Mouse (Mus musculus): ENCODE results near the gene Cog8. TPM values are rescaled to one million over a fixed set of nuclear protein-coding genes. Genes with fewer than 3 reads are reported as not detected.
"Not testable (repeated sequence)": the region's sequence is repeated elsewhere in the genome, so short reads cannot be mapped to it uniquely, and the experiment has no call there.

Gene Cog8
- polyA plus RNA-seq, 1 experiment from 2014 or later: 31.1 TPM

DNA sequence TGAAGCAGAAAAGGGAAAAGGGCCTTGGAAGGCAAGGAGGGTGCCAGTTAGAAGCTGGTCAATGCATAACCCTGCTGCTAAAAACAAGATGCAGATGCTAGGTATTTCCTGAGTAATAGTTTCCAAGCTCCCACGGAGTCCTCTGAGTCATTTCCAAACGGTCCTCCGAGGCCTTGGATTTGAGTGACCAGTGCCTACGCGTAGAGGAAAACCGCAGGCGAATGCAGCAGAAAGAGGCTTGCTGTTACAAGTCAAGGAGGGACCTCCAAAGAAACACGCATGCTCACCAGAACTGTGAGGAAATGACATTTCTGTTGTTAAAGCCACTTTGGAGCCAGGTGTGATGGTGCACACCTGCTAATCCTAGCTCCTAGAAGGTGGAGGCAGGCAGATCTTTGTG is 33.0 kb downstream of the Cog8 start:
- no peak for ATAC-seq
- in situ Hi-C loops (cut with MboI; ENCODE audit: low pct_unique_long_range_greater_than_20kb): no loop called here
- POLR2A ChIA-PET: interaction anchor here (1.2 kb wide), 1 partner anchor 26 kb away, joined by 4 read pairs; no protein-coding TSS in a partner anchor
- DNase-seq (ENCODE audit: low read depth, low spot score): no peak
- CTCF ChIA-PET: interaction anchor here (1.6 kb wide), 1 partner anchor 22 kb away, joined by 3 read pairs; no protein-coding TSS in a partner anchor
- H3K27me3 ChIP-seq: no peaks in the 10 kb centered on the region
- TF ChIP-seq CTCF (IDR thresholded peaks at IDR 0.05): no peak

DNA sequence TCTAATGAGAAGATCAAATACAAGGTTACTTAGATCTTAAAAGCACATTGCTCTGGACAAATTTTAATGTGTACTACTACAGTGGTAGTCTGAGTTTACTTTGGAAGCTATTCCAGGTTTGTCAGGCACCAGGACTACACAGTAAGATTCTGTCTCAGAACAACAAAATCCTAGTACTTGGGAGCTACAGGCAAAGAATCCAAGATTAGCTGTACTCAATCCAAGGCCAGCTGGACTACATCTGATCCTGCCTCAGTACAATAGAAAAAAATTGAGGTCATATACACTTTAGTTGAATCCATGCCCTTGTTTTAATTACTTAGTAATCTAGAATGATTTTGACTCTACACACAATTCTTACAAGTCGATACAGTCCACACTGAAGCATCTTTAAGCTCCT is 41.6 kb downstream of the Cog8 start:
- ChIA-PET CTCF (interaction anchor here (1.0 to 4.9 kb wide), 3 partner anchors 12 to 297 kb away, joined by 3 to 22 read pairs (median 4); no protein-coding TSS in a partner anchor), POLR2A (no interaction called here)
- in situ Hi-C loops (cut with MboI; ENCODE audit: low pct_unique_long_range_greater_than_20kb): no loop called here
- no peak for DNase-seq (ENCODE audit: low read depth, low spot score)
- no peak for TF ChIP-seq CTCF (IDR thresholded peaks at IDR 0.05)
- no peaks in the 10 kb centered on the region for H3K27me3 ChIP-seq
- no peak for ATAC-seq

DNA sequence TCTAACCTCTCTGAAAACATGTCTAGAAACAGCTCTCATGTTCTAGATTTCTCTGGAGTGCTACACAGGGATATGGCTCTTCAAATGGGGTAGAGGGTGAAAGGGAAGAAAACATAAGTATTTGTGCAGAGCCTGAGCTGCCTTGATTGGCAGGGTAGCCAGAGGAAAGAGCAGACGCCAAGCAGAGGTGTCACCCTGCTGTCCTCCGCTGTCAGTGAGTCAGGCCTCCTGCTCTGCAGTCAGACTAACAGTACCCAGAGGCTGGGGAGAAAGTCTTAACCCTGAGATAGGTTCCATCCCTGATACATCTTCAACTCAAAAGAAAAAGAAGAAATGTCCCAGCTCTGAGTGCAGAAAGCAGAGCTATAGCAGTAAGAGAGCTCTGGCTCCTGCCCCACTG is 43.8 kb downstream of the Cog8 start:
- no peak for DNase-seq (ENCODE audit: low read depth, low spot score)
- ATAC-seq: no peak
- in situ Hi-C loops (cut with MboI; ENCODE audit: low pct_unique_long_range_greater_than_20kb): no loop called here
- no peak for TF ChIP-seq CTCF (IDR thresholded peaks at IDR 0.05)
- H3K27me3 ChIP-seq: no peaks in the 10 kb centered on the region
- CTCF ChIA-PET: interaction anchor here (1.2 to 4.9 kb wide), 3 partner anchors 10 to 295 kb away, joined by 3 to 22 read pairs (median 3); no protein-coding TSS in a partner anchor
- POLR2A ChIA-PET: no interaction called here

DNA sequence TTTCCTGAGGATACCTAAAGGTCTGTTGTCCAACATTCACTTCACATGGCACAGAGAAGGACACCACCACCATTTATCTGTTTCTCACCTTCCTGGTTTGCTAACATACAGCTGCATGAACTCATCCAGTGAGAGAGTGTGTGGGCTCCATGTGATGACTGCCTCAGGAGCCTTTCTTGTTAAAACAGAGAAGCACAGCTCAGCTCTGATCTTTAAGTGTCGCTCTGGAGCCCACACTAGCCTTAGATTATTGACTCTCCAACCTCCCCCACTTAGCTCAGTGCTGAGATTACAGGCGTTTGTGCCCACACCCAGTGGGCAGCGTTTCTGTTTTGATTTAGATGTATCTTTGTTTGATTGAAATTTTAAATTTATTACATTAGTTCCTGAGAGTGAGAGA is 48.7 kb downstream of the Cog8 start:
- in situ Hi-C loops (cut with MboI; ENCODE audit: low pct_unique_long_range_greater_than_20kb): no loop called here
- POLR2A ChIA-PET: interaction anchor here (0.6 to 1.0 kb wide), 3 partner anchors 8 to 73 kb away, joined by 3 to 5 read pairs (median 3); no protein-coding TSS in a partner anchor

DNA sequence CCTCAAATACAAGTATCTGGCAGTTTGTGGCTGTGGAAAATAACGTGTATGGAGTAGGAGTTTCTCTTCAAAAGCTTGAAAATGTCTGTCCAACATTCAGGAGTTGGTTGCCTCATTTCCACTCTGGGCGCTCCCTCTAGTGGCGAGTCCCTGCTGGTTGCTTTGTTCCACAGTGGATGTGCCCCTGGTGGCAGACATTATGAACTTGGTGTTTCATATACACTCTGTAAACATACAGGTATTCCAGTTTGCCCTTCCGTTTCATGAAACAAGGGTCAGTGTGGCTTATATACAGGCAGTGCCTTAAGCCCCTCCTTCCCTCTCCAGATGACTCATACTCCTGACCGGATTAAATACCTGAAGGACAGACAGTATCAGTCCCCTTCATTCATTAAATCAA is 54.0 kb downstream of the Cog8 start:
- ChIA-PET CTCF (interaction anchor here (0.6 to 3.3 kb wide), 25 partner anchors 8 to 284 kb away, joined by 3 to 22 read pairs (median 4); partner anchors contain the start of gene Sntb2), POLR2A (interaction anchor here (0.7 to 1.2 kb wide), 4 partner anchors 11 to 109 kb away, joined by 3 read pairs; no protein-coding TSS in a partner anchor)
- TF ChIP-seq CTCF (IDR thresholded peaks at IDR 0.05): peak; percentile 99
- no peaks in the 10 kb centered on the region for H3K27me3 ChIP-seq
- DNase-seq (ENCODE audit: low read depth, low spot score): no peak
- peak; percentile 60 for ATAC-seq
- in situ Hi-C loops (cut with MboI; ENCODE audit: low pct_unique_long_range_greater_than_20kb): loop anchor here (5.0 kb wide), 2 partner anchors 105 to 285 kb away; no protein-coding TSS in a partner anchor

More for the DNA sequence above, 48.7 kb downstream of the Cog8 start:
- TF ChIP-seq CTCF (IDR thresholded peaks at IDR 0.05): no peak
- H3K27me3 ChIP-seq: no peaks in the 10 kb centered on the region
- ATAC-seq (no peak), DNase-seq (ENCODE audit: low read depth, low spot score) (no peak)
- CTCF ChIA-PET: no interaction called here

DNA sequence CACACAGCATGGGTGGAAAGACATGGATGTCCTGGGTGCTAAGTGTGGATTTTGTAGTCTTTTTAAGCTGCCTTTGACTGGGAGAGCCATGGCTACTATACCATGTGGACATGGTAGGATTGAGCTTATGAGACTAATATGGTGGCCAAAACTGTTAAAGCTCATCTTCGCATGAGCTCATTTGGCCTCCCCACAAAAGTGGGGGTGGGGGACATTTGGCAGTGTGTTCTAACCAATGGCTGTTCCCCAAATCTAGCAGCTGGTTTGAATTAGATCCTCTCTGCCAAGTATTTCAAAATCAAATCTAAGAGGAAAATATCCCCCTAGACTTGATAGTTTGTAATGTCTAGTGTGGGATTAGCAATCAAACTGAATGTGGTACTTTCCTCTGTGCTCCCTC is 57.4 kb downstream of the Cog8 start:
- ChIA-PET CTCF (interaction anchor here (0.9 to 1.3 kb wide), 2 partner anchors 92 to 281 kb away, joined by 4 read pairs; no protein-coding TSS in a partner anchor), POLR2A (interaction anchor here (0.6 kb wide), 1 partner anchor 1123 kb away, joined by 3 read pairs; no protein-coding TSS in a partner anchor)
- DNase-seq (ENCODE audit: low read depth, low spot score): no peak
- ATAC-seq: no peak
- in situ Hi-C loops (cut with MboI; ENCODE audit: low pct_unique_long_range_greater_than_20kb): loop anchor here (25.0 kb wide), 1 partner anchor 587 kb away; the partner anchor contains the start of gene Zfp90
- no peak for TF ChIP-seq CTCF (IDR thresholded peaks at IDR 0.05)
- H3K27me3 ChIP-seq: no peaks in the 10 kb centered on the region

DNA sequence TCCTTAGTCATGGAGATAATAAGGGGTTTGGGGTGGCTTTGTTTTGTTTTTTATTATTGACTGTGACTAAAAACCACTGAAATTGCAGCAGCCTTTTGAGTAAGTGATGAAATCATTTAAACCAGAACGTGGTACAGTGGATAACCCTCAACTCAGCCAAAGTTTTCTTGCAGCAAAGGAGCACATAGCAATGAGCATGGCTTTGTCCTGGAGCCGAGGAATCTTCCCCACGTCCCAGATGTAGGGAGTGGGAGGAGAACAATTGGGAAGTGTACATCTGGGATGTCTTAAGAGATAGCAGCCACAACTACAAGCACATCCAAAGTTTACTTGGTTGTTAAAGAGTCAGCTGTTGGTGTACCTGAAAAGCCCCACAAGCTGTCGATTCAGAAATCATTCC is 59.1 kb downstream of the Cog8 start:
- no peak for TF ChIP-seq CTCF (IDR thresholded peaks at IDR 0.05)
- no peaks in the 10 kb centered on the region for H3K27me3 ChIP-seq
- ATAC-seq (no peak), DNase-seq (ENCODE audit: low read depth, low spot score) (no peak)
- POLR2A ChIA-PET: interaction anchor here (0.6 kb wide), 1 partner anchor 72 kb away, joined by 3 read pairs; no protein-coding TSS in a partner anchor
- in situ Hi-C loops (cut with MboI; ENCODE audit: low pct_unique_long_range_greater_than_20kb): loop anchor here (25.0 kb wide), 1 partner anchor 585 kb away; the partner anchor contains the start of gene Zfp90
- CTCF ChIA-PET: interaction anchor here (1.1 to 1.2 kb wide), 2 partner anchors 10 to 54 kb away, joined by 3 read pairs; no protein-coding TSS in a partner anchor

DNA sequence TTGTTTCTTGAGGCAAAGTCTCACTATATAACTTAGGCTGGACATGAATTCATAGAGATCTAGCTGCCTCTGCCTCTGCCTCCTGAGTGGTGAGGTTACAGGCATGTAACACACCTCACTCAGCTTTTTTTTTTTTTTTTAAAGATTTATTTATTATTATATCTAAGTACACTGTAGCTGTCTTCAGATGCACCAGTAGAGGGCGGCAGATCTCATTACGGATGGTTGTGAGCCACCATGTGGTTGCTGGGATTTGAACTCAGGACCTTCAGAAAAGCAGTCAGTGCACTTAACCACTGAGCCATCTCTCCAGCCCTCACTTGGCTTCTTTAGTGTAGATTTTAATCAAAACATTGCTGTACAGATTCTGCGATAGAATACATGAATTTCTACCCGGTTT is 60.1 kb downstream of the Cog8 start:
- ATAC-seq; CTCF ChIA-PET; DNase-seq (ENCODE audit: low read depth, low spot score); H3K27me3 ChIP-seq: not testable (repeated sequence)
- TF ChIP-seq CTCF (IDR thresholded peaks at IDR 0.05): peak; percentile 60
- in situ Hi-C loops (cut with MboI; ENCODE audit: low pct_unique_long_range_greater_than_20kb): loop anchor here (25.0 kb wide), 1 partner anchor 584 kb away; the partner anchor contains the start of gene Zfp90
- POLR2A ChIA-PET: interaction anchor here (0.5 kb wide), 1 partner anchor 272 kb away, joined by 5 read pairs; no protein-coding TSS in a partner anchor

Other genes starting within 250 kb of the Cog8 start
- 0.78 TPM for gene Has3, start 186.4 kb downstream of the Cog8 start, polyA plus RNA-seq (2021)
- gene Utp4, start 163.1 kb downstream of the Cog8 start, polyA plus RNA-seq (2021): 47.0 TPM
- 33.4 TPM for gene Sntb2, start 120.9 kb downstream of the Cog8 start, polyA plus RNA-seq (2021)
- gene Vps4a, start 25.5 kb downstream of the Cog8 start, polyA plus RNA-seq (2021): 57.2 TPM
- 36.9 TPM for gene Pdf, start 8.1 kb downstream of the Cog8 start, polyA plus RNA-seq (2021)
- gene Nip7, start 188 bp upstream of the Cog8 start, polyA plus RNA-seq (2021): 60.4 TPM
- gene Tmed6, start 9.0 kb upstream of the Cog8 start, polyA plus RNA-seq (2021): 0.42 TPM
- 25.3 TPM for gene Terf2, start 39.9 kb upstream of the Cog8 start, polyA plus RNA-seq (2021)
- 136 TPM for gene Cyb5b, start 94.0 kb upstream of the Cog8 start, polyA plus RNA-seq (2021)
- 113 TPM for gene Nfat5, start 236.8 kb upstream of the Cog8 start, polyA plus RNA-seq (2021)

Measured in Patski (cell line).